18 mouse cellular contexts compared by ENCODE assay signal in the genomic region with DNA sequence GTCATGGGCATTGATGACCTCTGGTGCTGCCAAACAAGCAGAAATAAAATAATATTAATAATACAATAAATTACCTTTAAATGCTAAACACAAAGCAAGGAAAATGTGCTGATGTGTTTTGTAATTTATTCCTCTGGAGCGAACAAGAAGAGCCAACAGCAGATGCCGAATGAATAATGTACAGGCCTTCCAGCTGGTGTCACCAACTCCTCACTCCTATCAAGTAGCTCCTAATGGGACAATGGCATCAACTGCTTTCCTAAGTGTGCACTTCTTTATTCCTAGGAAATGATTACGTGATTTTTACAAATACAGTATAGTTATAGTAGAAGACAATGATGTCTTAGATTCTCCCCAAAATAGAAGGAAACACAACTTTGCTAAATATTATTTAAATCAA.
DNase-seq lines count a peak whose midpoint lies in the region; ATAC-seq lines count a peak whose summit lies in the region.
"Had no signal": no experiment of that assay in that cellular context is flagged by ENCODE, and none has a peak within 500 bp of the region (broad histone marks: within the 10 kb centered on the region; RNA-seq: fewer than 3 reads in every experiment).

No protein-coding gene starts in this region.

- no peaks in the 10 kb centered on the region for H3K9me3 ChIP-seq in forebrain, embryonic 15.5 days
- H3K9me3 ChIP-seq in forebrain, embryonic 11.5 days (ENCODE audit: control insufficient read depth, low read length), result no peaks in the 10 kb centered on the region
- no peaks in the 10 kb centered on the region for H3K9me3 ChIP-seq in midbrain, embryonic 14.5 days (ENCODE audit: control insufficient read depth, low read length)
- no peaks in the 10 kb centered on the region for H3K9me3 ChIP-seq in midbrain, embryonic 15.5 days
- no peaks in the 10 kb centered on the region for H3K9me3 ChIP-seq in forebrain, embryonic 16.5 days (ENCODE audit: control insufficient read depth, low read length)
- H3K9me3 ChIP-seq: embryonic facial prominence, embryonic 13.5 days; heart, embryonic 15.5 days; hindbrain, embryonic 10.5 days; hindbrain, embryonic 15.5 days had no signal

- H3K4me3 ChIP-seq in forebrain, embryonic 15.5 days, result no peak overlapping the region
- no peak overlapping the region for H3K4me3 ChIP-seq in forebrain, embryonic 11.5 days (ENCODE audit: low read depth, low read length)
- H3K4me3 ChIP-seq in midbrain, embryonic 14.5 days (replicated peaks; ENCODE audit: low read depth, low read length), result no peak overlapping the region
- no peak overlapping the region for H3K4me3 ChIP-seq in midbrain, embryonic 15.5 days
- no peak overlapping the region for H3K4me3 ChIP-seq in forebrain, embryonic 16.5 days (replicated peaks; ENCODE audit: low read length)
- H3K4me3 ChIP-seq: embryonic facial prominence, embryonic 13.5 days; heart, embryonic 15.5 days; hindbrain, embryonic 10.5 days; hindbrain, embryonic 15.5 days had no signal

- 40% methylated on average over 3 of the region's 3 CpGs for WGBS in forebrain, embryonic 15.5 days
- WGBS in forebrain, embryonic 11.5 days, result 83% methylated on average over 3 of the region's 3 CpGs
- 50% methylated on average over 3 of the region's 3 CpGs for WGBS in midbrain, embryonic 14.5 days
- 46% methylated on average over 3 of the region's 3 CpGs for WGBS in midbrain, embryonic 15.5 days
- 26% methylated on average over 3 of the region's 3 CpGs for WGBS in forebrain, embryonic 16.5 days

- no peaks in the 10 kb centered on the region for H3K27me3 ChIP-seq in forebrain, embryonic 15.5 days
- no peaks in the 10 kb centered on the region for H3K27me3 ChIP-seq in forebrain, embryonic 11.5 days (ENCODE audit: control insufficient read depth, insufficient read depth, low read length)
- H3K27me3 ChIP-seq in midbrain, embryonic 14.5 days (ENCODE audit: control insufficient read depth, insufficient read depth, low read length), result no peaks in the 10 kb centered on the region
- H3K27me3 ChIP-seq in midbrain, embryonic 15.5 days (replicated peaks), result no peaks in the 10 kb centered on the region
- H3K27me3 ChIP-seq in forebrain, embryonic 16.5 days (replicated peaks; ENCODE audit: control insufficient read depth, insufficient read depth, low read length), result no peaks in the 10 kb centered on the region
- H3K27me3 ChIP-seq: embryonic facial prominence, embryonic 13.5 days; heart, embryonic 15.5 days; hindbrain, embryonic 15.5 days had no signal

- H3K4me1 ChIP-seq in forebrain, embryonic 15.5 days, result peaks cover 42% of the 10 kb centered on the region
- no peaks in the 10 kb centered on the region for H3K4me1 ChIP-seq in forebrain, embryonic 11.5 days (replicated peaks; ENCODE audit: control insufficient read depth, insufficient read depth, low read length)
- no peaks in the 10 kb centered on the region; the same call in 1 of the 2 replicates for H3K4me1 ChIP-seq in midbrain, embryonic 14.5 days (ENCODE audit: control insufficient read depth, insufficient read depth, low read length)
- H3K4me1 ChIP-seq in midbrain, embryonic 15.5 days, result no peaks in the 10 kb centered on the region
- peaks cover 24% of the 10 kb centered on the region for H3K4me1 ChIP-seq in forebrain, embryonic 16.5 days (replicated peaks; ENCODE audit: control insufficient read depth, insufficient read depth, low read length)
- H3K4me1 ChIP-seq: embryonic facial prominence, embryonic 13.5 days; heart, embryonic 15.5 days; hindbrain, embryonic 10.5 days had no signal

- H3K36me3 ChIP-seq in forebrain, embryonic 15.5 days, result no peaks in the 10 kb centered on the region
- H3K36me3 ChIP-seq in forebrain, embryonic 11.5 days (ENCODE audit: control insufficient read depth, insufficient read depth, low read length), result no peaks in the 10 kb centered on the region
- no peaks in the 10 kb centered on the region for H3K36me3 ChIP-seq in midbrain, embryonic 14.5 days (ENCODE audit: control insufficient read depth, insufficient read depth, low read length)
- no peaks in the 10 kb centered on the region for H3K36me3 ChIP-seq in midbrain, embryonic 15.5 days (replicated peaks)
- H3K36me3 ChIP-seq in forebrain, embryonic 16.5 days (ENCODE audit: control insufficient read depth, insufficient read depth), result no peaks in the 10 kb centered on the region
- H3K36me3 ChIP-seq: embryonic facial prominence, embryonic 13.5 days; heart, embryonic 15.5 days; hindbrain, embryonic 10.5 days; hindbrain, embryonic 15.5 days had no signal

- H3K27ac ChIP-seq in forebrain, embryonic 15.5 days (replicated peaks), result peak overlapping the region; percentile 80
- no peak overlapping the region for H3K27ac ChIP-seq in forebrain, embryonic 11.5 days (ENCODE audit: low read depth, low read length)
- no peak overlapping the region for H3K27ac ChIP-seq in midbrain, embryonic 14.5 days (replicated peaks; ENCODE audit: low read depth, low read length)
- H3K27ac ChIP-seq in midbrain, embryonic 15.5 days, result no peak overlapping the region
- peak overlapping the region; percentile 42 for H3K27ac ChIP-seq in forebrain, embryonic 16.5 days (ENCODE audit: low read length)
- H3K27ac ChIP-seq: embryonic facial prominence, embryonic 13.5 days; heart, embryonic 15.5 days; hindbrain, embryonic 10.5 days; hindbrain, embryonic 15.5 days had no signal

- no peak for DNase-seq in forebrain, embryonic 11.5 days (ENCODE audit: low spot score)
- DNase-seq in midbrain, embryonic 14.5 days, result peak; percentile 44
- no peak for DNase-seq in lung, postnatal 25 days (ENCODE audit: low spot score)
- DNase-seq in thymus, postnatal 4 days, result no peak
- DNase-seq: adrenal gland, adult 2 months; adrenal gland, postnatal 25 days; gastrocnemius, postnatal 10 days; heart, adult 18-20 months had no signal

- H3K4me2 ChIP-seq in forebrain, embryonic 15.5 days (replicated peaks), result no peak overlapping the region
- H3K4me2 ChIP-seq in forebrain, embryonic 11.5 days (ENCODE audit: low read depth, low read length, severe bottlenecking), result no peak overlapping the region
- H3K4me2 ChIP-seq in midbrain, embryonic 14.5 days (ENCODE audit: low read length), result no peak overlapping the region
- no peak overlapping the region for H3K4me2 ChIP-seq in midbrain, embryonic 15.5 days
- no peak overlapping the region for H3K4me2 ChIP-seq in forebrain, embryonic 16.5 days (ENCODE audit: low read length)
- H3K4me2 ChIP-seq: embryonic facial prominence, embryonic 13.5 days; heart, embryonic 11.5 days; heart, embryonic 15.5 days; hindbrain, embryonic 15.5 days had no signal

- no peak for ATAC-seq in forebrain, embryonic 15.5 days (replicated peaks)
- no peak for ATAC-seq in forebrain, embryonic 11.5 days (replicated peaks; ENCODE audit: low FRiP score)
- ATAC-seq in midbrain, embryonic 14.5 days (ENCODE audit: low FRiP score, low TSS enrichment), result no peak; the same call in 1 of the 2 replicates
- no peak; the same call in 1 of the 2 replicates for ATAC-seq in midbrain, embryonic 15.5 days (replicated peaks)
- no peak for ATAC-seq in forebrain, embryonic 16.5 days
- ATAC-seq: inflammation-experienced regulatory T-cells, adult 6 months; intestine, postnatal 0 days had no signal

- no peak overlapping the region for H3K9ac ChIP-seq in forebrain, embryonic 15.5 days (replicated peaks)
- H3K9ac ChIP-seq in forebrain, embryonic 11.5 days (ENCODE audit: low read length), result no peak overlapping the region
- no peak overlapping the region for H3K9ac ChIP-seq in midbrain, embryonic 14.5 days (replicated peaks; ENCODE audit: low read length)
- no peak overlapping the region for H3K9ac ChIP-seq in midbrain, embryonic 15.5 days
- H3K9ac ChIP-seq in forebrain, embryonic 16.5 days (replicated peaks; ENCODE audit: low read depth, low read length), result no peak overlapping the region
- H3K9ac ChIP-seq: embryonic facial prominence, embryonic 13.5 days; heart, embryonic 15.5 days; hindbrain, embryonic 15.5 days had no signal

Comparison
In these comparisons a context has a peak if more than half of its experiments do, and no peak if none do; other contexts are left out.
1. H3K27ac ChIP-seq: peak in forebrain, embryonic 15.5 days (single experiment) and forebrain, embryonic 16.5 days (single experiment); none in forebrain, embryonic 11.5 days (single experiment), midbrain, embryonic 14.5 days (single experiment) and midbrain, embryonic 15.5 days (single experiment).